Mouse (Mus musculus) neural tube, embryonic 15.5 days (tissue): Measurements from ENCODE around the gene Kif5c. TPM values are rescaled to one million over a fixed set of nuclear protein-coding genes. Genes with fewer than 3 reads are reported as not detected.
A peak's percentile ranks its signal among the peaks of the same experiment; 100 is the strongest.

Experiments
- ATAC-seq: fragments of 200-750 bp; cut with Nextera tagmentation; 2 replicates; pipeline ENCODE4 v1.8.0; 2017; ENCODE audit warnings: mild to moderate bottlenecking, moderate TSS enrichment, moderate library complexity; ENCODE audit not compliant: low FRiP score
- H3K27ac ChIP-seq: fragments of 300-500 bp; sonication (generic); replicated peaks from 2 replicates; pipeline ENCODE4 v1.5.1; 2015; ENCODE audit warnings: mild to moderate bottlenecking, inconsistent platforms
- H3K27me3 ChIP-seq: fragments of 300-500 bp; sonication (generic); replicated peaks from 2 replicates; pipeline ENCODE4 v1.6.1; 2015; ENCODE audit warnings: inconsistent platforms
- H3K36me3 ChIP-seq: fragments of 300-500 bp; sonication (generic); 2 replicates; pipeline ENCODE4 v1.6.1; 2015; ENCODE audit warnings: inconsistent platforms
- H3K4me1 ChIP-seq: fragments of 300-500 bp; sonication (generic); 2 replicates; pipeline ENCODE4 v1.6.1; 2015; ENCODE audit warnings: inconsistent platforms
- H3K4me2 ChIP-seq: fragments of 300-500 bp; sonication (generic); 2 replicates; pipeline ENCODE4 v1.6.1; 2015; ENCODE audit warnings: inconsistent platforms, mild to moderate bottlenecking, moderate library complexity
- H3K4me3 ChIP-seq: fragments of 300-500 bp; sonication (generic); replicated peaks from 2 replicates; pipeline ENCODE4 v1.5.1; 2015; ENCODE audit warnings: mild to moderate bottlenecking, inconsistent platforms
- H3K9ac ChIP-seq: fragments of 300-500 bp; sonication (generic); replicated peaks from 2 replicates; pipeline ENCODE4 v1.6.1; 2015; ENCODE audit warnings: mild to moderate bottlenecking, inconsistent platforms
- H3K9me3 ChIP-seq: fragments of 300-500 bp; sonication (generic); replicated peaks from 2 replicates; pipeline ENCODE4 v1.6.1; 2016; ENCODE audit warnings: inconsistent platforms
- WGBS: fragments of 180-500 bp; shearing (Covaris S2); methylation state at CpG from one replicate; pipeline ENCODE4 v1.1.7; 2015; ENCODE audit warnings: mixed read lengths; 5-methylcytosine and 5-hydroxymethylcytosine counted together
- polyA plus RNA-seq: library from polyadenylated mRNA; unstranded; fragments of >200 nt; fragmentation: Nextera tagmentation; extraction: Ambion mirVana; gene quantifications from 2 replicates; pipeline ENCODE4 v1.2.1, GENCODE M21; 2015

Gene Kif5c
- polyA plus RNA-seq, 1 experiment from 2014 or later: 181 TPM

DNA sequence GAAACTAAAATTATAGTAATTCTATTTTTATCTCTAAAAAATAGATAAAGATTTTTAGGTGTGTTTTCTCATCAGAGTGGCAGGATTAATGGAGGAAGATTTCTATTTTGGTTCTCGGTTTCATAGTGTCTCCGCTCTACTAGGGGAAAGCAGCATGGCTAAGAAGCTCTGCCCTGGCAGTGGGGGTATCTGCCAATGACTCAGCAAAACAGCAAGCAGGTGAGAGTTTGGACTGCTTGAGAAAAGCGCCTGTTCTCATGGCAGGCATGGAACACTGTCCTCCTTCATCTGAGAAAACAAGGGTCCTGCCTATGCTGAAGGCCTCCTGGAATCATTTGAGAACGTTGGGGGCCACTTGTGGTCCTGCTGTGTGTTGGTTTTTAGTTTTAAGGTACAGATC is 156.1 kb downstream of the Kif5c start:
- Histone ChIP-seq H3K4me2 (no peak overlapping the region), H3K27me3 (no peaks in the 10 kb centered on the region), H3K4me3 (no peak overlapping the region), H3K9ac (no peak overlapping the region), H3K4me1 (0 out of 2 replicates have a peak, but pooled peaks cover 3% of the 10 kb centered on the region), H3K9me3 (no peaks in the 10 kb centered on the region), H3K27ac (no peak overlapping the region), H3K36me3 (0 out of 2 replicates have a peak, but pooled peaks cover 3% of the 10 kb centered on the region)
- 95% methylated on average over 4 of the region's 4 CpGs for WGBS
- ATAC-seq: no peak

DNA sequence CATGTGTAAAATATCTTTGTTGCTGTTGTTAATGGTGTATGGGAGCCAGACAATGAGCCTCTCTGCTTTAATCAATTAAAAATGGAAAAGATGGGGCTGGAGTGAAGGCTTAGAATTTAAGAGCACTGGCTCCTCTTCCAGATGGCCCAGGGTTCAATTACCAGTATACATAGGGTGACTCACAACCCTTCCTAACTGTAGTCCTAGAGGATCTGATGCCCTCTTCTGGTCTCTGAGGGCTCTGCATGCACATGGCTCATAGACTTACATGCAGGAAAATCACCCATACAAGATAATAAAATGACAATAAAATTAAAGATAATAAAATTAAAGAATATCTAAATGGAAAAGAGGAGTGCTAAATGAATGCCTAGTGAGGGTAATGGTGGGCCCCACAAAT is 156.6 kb downstream of the Kif5c start:
- no peaks in the 10 kb centered on the region for H3K27me3 ChIP-seq
- H3K4me2 ChIP-seq: no peak overlapping the region
- no peak overlapping the region for H3K9ac ChIP-seq
- H3K4me3 ChIP-seq: no peak overlapping the region
- ATAC-seq: no peak
- 0 out of 2 replicates have a peak, but pooled peaks cover 3% of the 10 kb centered on the region for H3K4me1 ChIP-seq
- H3K36me3 ChIP-seq: 0 out of 2 replicates have a peak, but pooled peaks cover 3% of the 10 kb centered on the region
- H3K9me3 ChIP-seq: no peaks in the 10 kb centered on the region
- no peak overlapping the region for H3K27ac ChIP-seq

DNA sequence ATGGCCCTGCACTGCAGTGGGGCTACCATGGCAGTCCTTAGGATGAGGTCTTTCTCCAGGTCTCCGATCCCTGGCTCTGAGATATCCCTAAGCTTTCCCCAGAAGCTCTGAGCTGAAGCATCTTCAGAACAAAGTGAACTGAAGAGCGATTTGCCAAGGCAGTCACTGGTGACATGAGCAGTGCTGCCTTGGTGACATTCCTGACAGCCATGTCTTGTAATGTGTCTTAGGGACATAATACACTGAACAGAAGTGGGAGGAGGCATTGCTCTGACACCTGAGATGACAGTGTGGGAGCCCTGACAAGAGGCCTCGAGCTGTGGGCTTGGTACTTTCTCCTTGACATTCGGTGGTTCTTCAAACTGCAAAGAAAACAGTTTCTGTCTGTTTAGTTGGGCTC is 157.3 kb downstream of the Kif5c start:
- H3K9me3 ChIP-seq: no peaks in the 10 kb centered on the region
- H3K4me1 ChIP-seq: 0 out of 2 replicates have a peak, but pooled peaks cover 3% of the 10 kb centered on the region
- H3K27ac ChIP-seq: no peak overlapping the region
- 0 out of 2 replicates have a peak, but pooled peaks cover 3% of the 10 kb centered on the region for H3K36me3 ChIP-seq
- no peak for ATAC-seq
- H3K4me3 ChIP-seq: no peak overlapping the region
- H3K27me3 ChIP-seq: no peaks in the 10 kb centered on the region
- no peak overlapping the region for H3K9ac ChIP-seq
- 91% methylated on average over 4 of the region's 4 CpGs for WGBS
- H3K4me2 ChIP-seq: no peak overlapping the region

DNA sequence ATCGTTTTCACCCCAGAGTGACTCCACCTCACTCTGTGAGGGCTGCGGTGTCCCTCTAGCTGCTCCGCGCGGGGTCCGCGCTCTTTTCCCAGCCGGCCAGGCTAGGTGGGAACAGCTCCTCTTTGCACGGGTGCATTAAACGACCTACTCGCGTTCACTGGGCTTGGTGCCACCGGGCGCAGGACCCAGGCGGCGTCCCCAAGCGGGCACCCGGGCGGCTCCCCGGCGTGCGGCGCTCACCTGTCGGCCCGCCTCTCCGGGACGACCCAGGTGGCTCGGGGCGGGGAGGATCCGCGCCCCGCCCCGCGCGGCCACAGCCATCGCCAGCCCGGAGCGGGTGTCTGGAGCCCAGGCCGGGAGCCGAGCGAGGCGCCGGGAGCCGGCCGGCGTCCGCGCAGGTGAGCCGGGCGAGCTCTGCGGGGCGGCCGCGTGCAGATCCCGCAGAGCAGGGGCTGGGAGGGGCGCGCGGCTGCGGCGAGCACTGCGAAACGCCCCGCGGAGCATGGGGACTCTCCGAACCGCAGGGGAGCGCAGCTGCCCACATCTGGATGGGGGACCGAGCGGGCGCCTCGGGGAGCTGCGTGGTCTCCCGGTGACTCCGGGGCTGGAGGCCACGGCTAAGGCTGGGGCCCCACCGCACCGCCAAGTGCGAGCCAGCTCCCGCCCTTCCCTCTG is 168.4 kb downstream of the Kif5c start, which contains the start of gene Lypd6b:
TSS of gene Lypd6b (plus strand) at position 313 of the 675 bp plus-strand sequence.
- H3K36me3 ChIP-seq: no peaks in the 10 kb centered on the region
- H3K27me3 ChIP-seq: peaks cover 20% of the 10 kb centered on the region
- H3K9me3 ChIP-seq: no peaks in the 10 kb centered on the region
- under 1% methylated on average over 78 of the region's 79 CpGs for WGBS
- peak within 1 kb of the TSS; percentile 99 for H3K4me2 ChIP-seq
- H3K9ac ChIP-seq: peak within 1 kb of the TSS; percentile 68
- peak; percentile 79 for ATAC-seq
- peak within 1 kb of the TSS; percentile 61 for H3K4me3 ChIP-seq
- H3K27ac ChIP-seq: no peak within 1 kb of the TSS
- peaks cover 7% of the 10 kb centered on the region for H3K4me1 ChIP-seq

DNA sequence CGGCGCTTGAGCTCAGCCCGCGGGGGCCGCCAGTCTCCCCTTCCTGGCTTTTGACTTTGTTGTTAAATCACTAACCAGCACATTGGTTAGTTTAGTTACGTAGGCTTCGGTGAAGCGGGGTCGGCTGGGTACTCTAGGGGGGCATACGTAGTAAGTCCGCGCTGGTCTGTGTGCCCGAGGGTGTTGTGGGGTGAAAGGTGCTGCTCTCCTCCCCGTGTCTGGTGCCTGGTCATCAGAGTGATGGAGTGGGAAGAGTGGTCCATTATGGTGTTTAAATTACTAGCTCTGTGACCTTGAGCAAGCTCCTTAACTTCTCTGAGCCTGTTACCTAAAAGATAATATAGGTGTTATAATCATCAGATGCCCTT is 168.9 kb downstream of the Kif5c start:
- peak overlapping the region; percentile 61 for H3K4me3 ChIP-seq
- no peaks in the 10 kb centered on the region for H3K9me3 ChIP-seq
- ATAC-seq: peak; percentile 42; the same call in 1 of the 2 replicates
- no peaks in the 10 kb centered on the region for H3K36me3 ChIP-seq
- no peak overlapping the region for H3K27ac ChIP-seq
- H3K4me2 ChIP-seq: peak overlapping the region; percentile 99
- peaks cover 20% of the 10 kb centered on the region for H3K27me3 ChIP-seq
- peak overlapping the region; percentile 68 for H3K9ac ChIP-seq
- peaks cover 7% of the 10 kb centered on the region for H3K4me1 ChIP-seq
- WGBS: under 1% methylated on average over 14 of the region's 14 CpGs

DNA sequence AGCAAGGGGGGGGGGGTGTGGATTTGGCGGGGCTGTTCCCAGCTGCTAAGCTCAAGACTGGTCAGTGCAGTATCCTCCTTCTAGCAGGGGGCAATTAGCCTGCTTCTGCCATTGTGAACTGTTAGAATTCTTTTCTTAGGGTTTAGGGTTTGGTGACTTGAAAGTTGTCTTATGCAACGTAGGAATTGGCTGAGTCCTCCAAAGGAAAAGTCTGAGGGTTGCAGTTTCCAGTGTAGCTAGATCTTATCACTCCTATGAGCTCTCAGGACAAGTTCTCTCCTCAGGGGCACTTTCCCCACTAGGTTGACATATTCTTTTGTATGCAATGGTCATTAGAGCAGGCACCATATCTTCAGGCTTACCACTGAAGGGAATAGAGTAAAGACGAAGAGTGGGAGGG is 169.5 kb downstream of the Kif5c start:
- Histone ChIP-seq H3K27ac (no peak overlapping the region), H3K4me2 (peak overlapping the region; percentile 99), H3K9ac (no peak overlapping the region), H3K4me1 (peaks cover 7% of the 10 kb centered on the region), H3K4me3 (peak overlapping the region; percentile 61), H3K36me3 (no peaks in the 10 kb centered on the region), H3K27me3 (peaks cover 20% of the 10 kb centered on the region), H3K9me3 (no peaks in the 10 kb centered on the region)
- ATAC-seq: no peak
- 20% methylated on average over 3 of the region's 3 CpGs for WGBS

DNA sequence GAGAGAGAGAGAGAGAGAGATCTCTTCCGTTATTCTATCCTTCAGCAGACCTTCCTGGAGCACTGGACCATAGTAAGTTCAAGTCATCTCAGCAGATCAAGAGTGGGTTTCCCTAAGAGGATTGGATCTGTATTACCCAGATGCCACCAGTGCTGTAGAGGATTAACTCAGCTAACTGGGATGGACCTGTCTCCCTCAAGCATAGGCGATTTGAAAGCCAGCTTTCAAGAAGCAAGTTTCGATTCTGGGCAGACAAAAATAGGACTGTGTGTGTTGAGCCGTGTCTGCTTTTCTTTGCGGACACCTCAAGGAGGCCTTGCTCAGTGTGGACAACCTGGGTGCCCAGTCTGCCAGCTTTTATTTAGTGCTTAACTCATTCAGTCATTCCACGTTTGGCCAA is 170.0 kb downstream of the Kif5c start:
- Histone ChIP-seq H3K36me3 (no peaks in the 10 kb centered on the region), H3K4me2 (peak overlapping the region; percentile 99; the same call in 1 of the 2 replicates), H3K4me1 (peaks cover 7% of the 10 kb centered on the region), H3K27me3 (peaks cover 20% of the 10 kb centered on the region), H3K4me3 (no peak overlapping the region), H3K9me3 (no peaks in the 10 kb centered on the region), H3K27ac (no peak overlapping the region), H3K9ac (no peak overlapping the region)
- WGBS: 86% methylated on average over 6 of the region's 6 CpGs
- ATAC-seq: no peak

DNA sequence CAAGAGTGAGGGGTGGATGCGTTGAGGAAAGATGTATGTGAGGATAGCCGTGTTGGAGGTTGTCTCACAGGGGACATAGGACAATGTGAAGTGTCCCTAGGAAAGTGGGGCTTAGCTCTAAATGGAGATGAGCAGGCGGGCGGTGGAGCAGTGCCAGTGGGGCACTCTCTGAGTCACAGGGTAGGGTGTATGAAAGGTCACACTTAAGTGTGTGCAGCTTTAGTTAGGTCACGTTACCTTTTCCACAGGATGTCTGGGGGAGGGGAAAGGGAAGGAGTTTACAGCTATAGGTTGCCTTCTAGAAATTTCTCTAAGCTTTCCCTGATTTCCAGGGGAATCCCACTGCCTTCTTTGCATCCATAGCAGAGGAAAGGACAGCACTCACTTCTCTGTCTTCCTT is 170.4 kb downstream of the Kif5c start:
- Histone ChIP-seq H3K36me3 (no peaks in the 10 kb centered on the region), H3K4me1 (peaks cover 7% of the 10 kb centered on the region), H3K27ac (no peak overlapping the region), H3K4me3 (no peak overlapping the region), H3K4me2 (no peak overlapping the region), H3K9ac (no peak overlapping the region), H3K9me3 (no peaks in the 10 kb centered on the region), H3K27me3 (peaks cover 20% of the 10 kb centered on the region)
- no peak for ATAC-seq
- WGBS: 85% methylated on average over 5 of the region's 5 CpGs

DNA sequence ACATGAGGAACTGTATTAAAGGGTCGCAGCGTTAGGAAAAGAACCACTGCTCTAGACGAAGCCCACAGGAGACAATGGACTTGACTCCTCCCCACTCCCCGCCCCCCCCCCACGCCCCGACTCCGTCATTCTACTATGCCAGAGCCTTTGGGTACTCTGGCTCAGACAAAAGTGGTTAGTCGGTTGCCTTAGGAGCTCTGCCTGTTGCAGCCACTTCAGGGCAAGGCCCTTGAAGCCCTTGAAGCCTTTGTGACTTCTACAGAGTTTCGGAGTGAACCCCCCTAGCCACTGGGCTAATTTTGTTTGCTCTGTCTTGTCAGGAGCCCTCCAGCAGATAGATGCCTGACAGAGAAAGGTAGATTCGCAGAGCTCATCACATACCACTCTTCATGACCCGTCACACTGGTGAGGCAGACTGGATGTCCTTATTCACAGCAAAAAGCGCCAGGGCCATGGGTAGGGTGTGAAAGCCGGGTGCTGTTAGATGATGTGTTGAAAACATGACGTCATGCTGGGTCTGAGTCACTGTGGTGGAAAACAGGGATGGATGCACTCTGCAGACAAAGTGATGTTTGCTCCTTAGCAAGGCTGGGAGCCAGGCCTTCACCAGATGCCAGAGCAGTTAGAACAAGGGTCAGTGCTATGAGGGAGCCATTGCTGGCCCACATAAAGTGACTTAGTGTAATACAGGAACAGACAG is 178.5 kb downstream of the Kif5c start:
- H3K36me3 ChIP-seq: no peaks in the 10 kb centered on the region
- 65% methylated on average over 14 of the region's 14 CpGs for WGBS
- no peak overlapping the region for H3K4me3 ChIP-seq
- H3K27me3 ChIP-seq: no peaks in the 10 kb centered on the region
- H3K27ac ChIP-seq: no peak overlapping the region
- no peak overlapping the region for H3K9ac ChIP-seq
- no peaks in the 10 kb centered on the region for H3K4me1 ChIP-seq
- ATAC-seq: no peak
- H3K4me2 ChIP-seq: no peak overlapping the region
- H3K9me3 ChIP-seq: no peaks in the 10 kb centered on the region

DNA sequence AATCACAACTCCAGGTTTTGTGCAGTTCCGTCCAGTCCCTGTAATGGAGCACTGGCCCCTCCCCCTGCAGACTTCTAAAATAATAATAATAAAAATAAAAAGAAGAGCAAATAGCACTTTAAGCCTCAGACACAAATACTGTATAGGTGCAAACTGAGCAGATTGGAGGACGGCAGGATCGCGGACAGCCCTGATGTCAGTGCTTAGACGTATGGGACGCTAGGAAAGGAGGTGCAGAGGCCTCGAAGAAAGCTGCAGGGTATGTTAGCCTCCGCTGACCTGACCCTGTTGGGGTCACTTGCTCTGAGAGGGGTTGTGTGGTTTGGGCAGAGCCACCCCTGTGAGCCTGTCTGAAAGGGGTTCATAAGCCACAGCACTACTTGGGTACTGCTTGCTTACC is 185.3 kb downstream of the Kif5c start:
- H3K4me2 ChIP-seq: no peak overlapping the region
- H3K27me3 ChIP-seq: no peaks in the 10 kb centered on the region
- H3K27ac ChIP-seq: no peak overlapping the region
- H3K9me3 ChIP-seq: no peaks in the 10 kb centered on the region
- H3K4me3 ChIP-seq: no peak overlapping the region
- H3K4me1 ChIP-seq: peaks cover 12% of the 10 kb centered on the region
- 0 out of 2 replicates have a peak, but pooled peaks have one; percentile 14 for ATAC-seq
- no peaks in the 10 kb centered on the region for H3K36me3 ChIP-seq
- no peak overlapping the region for H3K9ac ChIP-seq
- 74% methylated on average over 8 of the region's 8 CpGs for WGBS

DNA sequence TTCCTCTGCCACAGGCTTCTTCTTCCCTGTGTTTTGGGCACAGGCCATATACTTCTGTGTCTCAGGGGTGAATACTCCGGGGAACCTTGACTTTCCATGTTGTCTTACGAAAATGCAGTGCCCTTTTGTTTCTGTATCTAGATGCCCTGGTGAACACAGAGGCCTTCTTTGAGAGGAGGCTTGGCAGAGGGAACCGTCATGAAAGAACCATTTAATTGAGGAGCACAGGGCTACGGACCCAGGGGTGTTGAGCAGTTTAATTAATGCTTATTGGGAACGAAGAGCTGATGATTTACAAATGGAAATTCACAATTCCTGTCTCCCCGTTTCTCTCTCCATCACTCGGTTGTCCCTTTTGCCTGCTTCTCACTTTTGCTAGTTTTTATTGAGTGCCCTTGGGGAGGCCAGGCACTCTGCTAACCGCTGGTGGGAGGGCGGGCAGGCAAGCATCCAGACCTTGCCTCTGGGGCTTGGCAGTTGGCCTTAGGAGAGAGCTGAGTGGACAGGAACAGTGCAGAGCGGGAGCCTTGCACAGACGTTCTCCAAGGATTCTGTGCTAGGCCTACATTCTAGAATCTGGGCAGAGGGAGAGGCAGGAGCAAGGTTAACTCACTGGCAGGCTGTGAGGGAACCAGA is 186.8 kb downstream of the Kif5c start:
- no peak overlapping the region for H3K27ac ChIP-seq
- H3K4me2 ChIP-seq: no peak overlapping the region
- H3K36me3 ChIP-seq: no peaks in the 10 kb centered on the region
- ATAC-seq: no peak
- no peak overlapping the region for H3K4me3 ChIP-seq
- H3K9ac ChIP-seq: no peak overlapping the region
- H3K27me3 ChIP-seq: no peaks in the 10 kb centered on the region
- WGBS: 50% methylated on average over 11 of the region's 11 CpGs
- H3K4me1 ChIP-seq: peaks cover 12% of the 10 kb centered on the region
- no peaks in the 10 kb centered on the region for H3K9me3 ChIP-seq

DNA sequence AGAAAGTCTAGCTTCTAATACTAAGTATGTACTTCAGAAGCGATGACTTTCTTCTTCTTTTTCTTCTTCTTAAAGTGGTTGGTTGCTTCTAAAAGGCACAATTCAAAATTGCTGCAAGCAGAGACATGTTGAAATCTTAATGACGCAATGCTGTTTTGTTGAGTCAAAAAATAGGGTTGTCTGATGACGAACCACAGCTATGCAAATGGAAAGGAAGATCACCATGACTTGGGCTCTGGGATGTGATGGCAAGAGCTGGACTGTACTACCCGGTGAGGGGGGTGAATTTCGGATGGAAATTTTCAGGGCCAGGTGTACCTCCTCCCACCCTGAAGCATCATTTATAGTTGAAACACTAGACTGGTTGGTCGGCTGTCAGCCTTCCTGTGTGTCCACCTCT is 190.4 kb downstream of the Kif5c start:
- 93% methylated on average over 6 of the region's 6 CpGs for WGBS
- peaks cover 23% of the 10 kb centered on the region for H3K4me1 ChIP-seq
- no peaks in the 10 kb centered on the region for H3K36me3 ChIP-seq
- H3K27me3 ChIP-seq: no peaks in the 10 kb centered on the region
- H3K4me2 ChIP-seq: no peak overlapping the region
- no peak for ATAC-seq
- no peak overlapping the region for H3K9ac ChIP-seq
- no peak overlapping the region for H3K27ac ChIP-seq
- no peaks in the 10 kb centered on the region for H3K9me3 ChIP-seq
- no peak overlapping the region for H3K4me3 ChIP-seq
